Mouse (Mus musculus) kidney, postnatal 4 days (tissue): ENCODE data around the gene Alg13.

ENCODE experiments used
- DNase-seq, 2 experiments: peaks; one replicate each; pipeline ENCODE4 v3.0.0; 2021; ENCODE audit warnings: mixed read lengths in 2 of 2

Alg13 gene

GRCm38 (mm10) chrX:144317548-144318163 is at the start of gene Alg13:
TSS of gene Alg13 (plus strand) at chrX:144317804.
- DNase-seq, result peak; percentile 87 to 90

DNA sequence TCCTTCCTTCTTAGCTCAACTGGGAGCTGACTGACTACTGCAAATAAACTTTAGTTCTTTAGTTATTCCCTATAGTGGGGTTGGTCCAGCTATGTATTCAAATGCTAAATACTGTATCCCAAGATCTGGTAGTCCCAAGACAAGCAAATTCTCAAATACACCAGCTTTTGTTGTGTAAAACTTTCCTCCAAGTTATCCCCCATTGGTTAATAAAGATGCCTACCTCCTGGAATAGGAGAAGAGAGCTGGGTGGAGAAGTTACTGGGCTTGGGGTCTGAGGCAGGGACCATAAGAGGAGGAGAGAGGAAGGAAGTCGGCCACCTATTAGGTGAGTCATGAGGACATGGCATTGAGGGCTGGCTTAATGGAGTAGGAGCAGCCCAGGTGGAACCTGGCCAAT is 49.0 kb upstream of the Alg13 start:
- DNase-seq, result no peak

GRCm38 (mm10) chrX:144301476-144301875 is 16.1 kb upstream of the Alg13 start:
- DNase-seq, result no peak

DNA sequence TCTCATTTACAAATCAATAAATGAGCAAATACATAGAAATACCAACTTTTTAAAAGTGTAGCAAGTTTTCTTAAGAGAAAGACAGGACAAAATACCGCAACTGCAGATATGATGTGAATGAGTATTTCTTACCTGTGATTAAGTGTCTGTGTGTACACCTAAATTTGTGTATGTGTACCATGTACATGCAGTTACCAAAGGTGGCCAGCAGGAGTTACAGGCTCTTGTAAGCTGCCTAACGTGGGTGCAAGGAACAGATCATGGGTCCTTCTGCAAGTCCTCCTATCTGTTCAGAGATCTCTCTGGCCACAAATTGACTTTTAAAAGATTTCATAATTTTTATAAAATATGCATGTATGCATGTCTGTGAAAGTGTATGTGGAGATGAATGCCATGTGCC is 11.9 kb upstream of the Alg13 start:
- DNase-seq, result no peak

DNA sequence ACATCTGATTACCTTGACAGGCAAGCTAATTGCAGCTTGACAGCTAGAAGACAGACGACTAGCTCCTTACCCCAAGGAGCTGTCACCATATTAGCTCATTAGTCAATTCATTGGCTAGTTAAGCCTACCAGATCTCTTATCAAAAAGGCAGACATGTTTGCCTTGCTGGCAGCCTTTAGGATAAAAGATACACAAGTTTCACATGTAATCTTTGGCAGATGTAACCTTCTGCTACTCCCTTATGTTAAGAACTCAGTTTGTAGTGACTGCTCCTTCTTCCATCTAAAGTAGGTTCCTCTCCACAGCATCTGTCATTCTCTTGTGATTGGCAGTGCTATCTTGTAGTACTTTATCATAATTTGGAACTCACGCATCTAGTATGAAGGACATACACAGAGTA is 3.6 kb upstream of the Alg13 start:
- no peak for DNase-seq

- DNase-seq, result no peak
These were observed 2.6 kb upstream of the Alg13 start for GRCm38 (mm10) chrX:144315028-144315427.

DNA sequence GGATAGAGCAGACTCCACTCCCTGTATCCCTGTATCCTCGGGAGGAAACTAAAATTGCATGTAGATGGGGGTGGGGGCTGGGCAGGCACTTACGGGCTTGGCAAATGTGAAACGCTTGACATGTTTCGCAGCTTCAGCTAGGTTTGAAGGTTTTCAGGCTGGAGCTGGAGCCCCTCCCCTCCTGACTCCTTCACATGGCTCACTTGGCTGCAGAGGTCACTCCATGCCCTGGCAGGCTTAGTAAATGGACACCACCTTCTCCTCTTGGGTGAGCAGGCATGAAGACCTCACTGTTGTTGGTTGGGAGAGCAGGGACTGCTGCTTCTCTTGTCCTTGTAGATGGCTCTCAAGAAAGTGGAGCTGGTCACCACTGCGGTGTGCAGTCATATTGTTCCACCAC is 1.6 kb upstream of the Alg13 start:
- peak in 1 of 2 experiments; percentile 45 for DNase-seq

DNA sequence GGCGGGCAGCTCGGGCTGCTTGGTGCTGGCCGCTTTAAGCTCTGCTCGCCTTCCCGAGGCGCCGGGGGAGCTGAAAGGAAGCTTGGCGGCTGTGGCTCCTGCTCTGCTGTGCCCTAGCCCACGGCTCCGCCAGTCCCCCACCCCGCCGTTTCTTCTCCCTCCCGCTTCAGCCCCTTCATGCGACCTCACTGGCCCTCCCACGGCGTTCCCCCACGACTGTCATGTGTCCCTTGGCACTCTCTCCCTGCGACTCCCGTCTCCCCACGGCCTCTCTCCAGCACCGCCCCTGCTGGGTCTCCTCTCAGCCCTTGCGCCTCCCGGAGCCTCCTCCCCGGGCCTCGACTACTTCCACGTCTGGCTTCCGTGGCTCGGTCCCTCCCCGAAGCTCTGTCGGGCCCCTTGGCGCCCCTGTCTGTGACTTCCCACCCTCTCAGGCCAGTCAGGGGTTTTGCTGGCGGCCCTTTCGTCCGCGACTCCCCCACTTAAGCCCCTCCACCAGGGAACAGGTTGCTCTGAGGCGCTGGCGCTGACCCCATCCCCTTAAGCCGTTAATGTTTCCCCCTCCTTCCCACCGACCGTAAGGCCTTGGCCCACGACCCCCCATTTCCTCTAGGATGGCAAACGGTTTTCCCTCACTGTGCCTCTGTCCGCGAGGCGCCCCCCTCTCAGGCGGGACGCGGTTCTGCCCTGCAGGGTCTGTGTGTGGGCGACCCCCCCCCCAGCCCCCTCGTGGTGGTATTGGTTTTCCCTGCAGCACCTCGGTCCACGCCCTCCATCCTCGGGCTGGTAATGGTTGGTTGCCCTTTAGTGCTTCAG is 768 bp downstream of the Alg13 start:
- peak; percentile 26 to 36 for DNase-seq

- peak in 1 of 2 experiments; percentile 15 for DNase-seq
These were observed 1.8 kb downstream of the Alg13 start for GRCm38 (mm10) chrX:144319366-144319765.

- no peak for DNase-seq
These were observed 7.8 kb downstream of the Alg13 start for GRCm38 (mm10) chrX:144325375-144325774.

GRCm38 (mm10) chrX:144335332-144336015 is 17.9 kb downstream of the Alg13 start:
- no peak for DNase-seq

DNA sequence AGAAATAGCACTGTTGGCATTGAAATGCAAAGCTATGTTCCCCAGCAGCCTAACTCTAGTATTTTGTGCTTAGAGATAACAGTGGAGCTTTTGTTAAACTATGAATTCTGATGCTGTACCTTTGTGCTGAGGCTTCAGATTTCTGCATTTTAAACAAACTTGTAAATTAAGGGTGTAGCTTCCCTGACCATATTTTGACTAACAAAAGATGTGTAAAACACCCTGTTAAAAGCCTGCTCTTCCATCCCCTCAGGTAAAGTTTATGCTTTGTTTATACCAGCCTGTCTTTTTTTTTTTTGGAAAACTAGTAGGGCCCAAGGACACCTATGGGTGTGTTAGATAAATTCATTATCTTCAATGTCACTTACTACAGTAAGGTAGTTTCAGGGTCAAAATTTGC is 20.3 kb downstream of the Alg13 start:
- DNase-seq, result no peak

DNA sequence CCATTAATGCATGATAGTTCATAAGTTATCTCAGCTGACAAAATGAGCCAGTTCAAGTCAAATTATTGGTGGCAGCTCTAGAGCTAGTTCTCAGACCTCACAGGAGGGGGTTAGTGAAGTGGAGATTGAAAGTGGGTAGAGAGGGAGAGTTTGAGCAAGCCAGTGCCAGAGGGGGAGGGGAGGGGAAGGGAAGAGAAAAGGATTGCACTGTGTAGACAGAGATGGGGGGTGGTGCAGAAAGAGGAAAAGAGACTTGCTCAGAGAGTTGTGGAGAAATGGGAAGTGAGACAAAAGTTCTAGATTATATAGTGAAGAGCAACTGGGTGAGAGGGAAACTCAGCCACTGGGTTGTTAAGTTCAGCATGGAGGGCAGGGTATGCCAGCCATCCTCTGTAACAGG is 20.8 kb downstream of the Alg13 start:
- DNase-seq, result no peak

DNA sequence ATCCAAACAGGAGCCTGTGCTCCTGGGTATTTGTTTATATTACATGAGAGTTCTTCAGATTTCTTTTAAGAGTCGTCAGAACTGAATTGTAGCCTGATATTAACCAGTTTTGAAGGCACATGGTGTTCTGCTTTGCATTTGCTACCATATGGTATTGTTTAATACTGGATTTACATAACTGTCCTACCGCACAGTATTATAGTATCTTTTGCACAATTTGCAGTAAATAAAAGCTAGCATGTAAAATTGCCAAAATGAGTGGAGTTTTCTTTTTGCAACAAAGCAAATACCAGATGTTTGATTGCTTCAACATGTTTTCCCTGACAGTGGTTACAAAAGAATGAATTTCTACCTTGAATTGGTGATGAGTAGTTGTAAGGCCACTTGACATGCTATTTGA is 56.6 kb downstream of the Alg13 start:
- no peak for DNase-seq

DNA sequence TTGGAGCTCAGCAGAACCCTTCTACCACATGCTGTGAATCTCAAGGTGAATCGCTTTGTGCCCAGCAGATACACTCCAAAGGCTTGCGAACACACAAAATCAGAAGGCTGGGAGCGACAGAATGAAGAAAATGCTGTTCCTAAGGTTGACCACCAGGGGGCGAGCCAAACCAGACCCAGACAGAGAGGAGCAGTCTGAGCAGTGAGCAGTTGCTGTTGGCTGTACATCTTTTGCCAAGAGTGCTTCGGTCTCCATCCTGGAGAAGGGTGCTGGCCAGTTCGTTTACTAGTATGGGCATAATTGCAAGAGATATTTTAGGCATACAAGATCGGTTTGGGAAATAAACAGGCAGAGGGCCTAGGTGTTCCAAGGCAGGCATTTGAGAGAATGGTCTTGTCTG is 85.9 kb downstream of the Alg13 start:
- peak; percentile 50 to 53 for DNase-seq

DNA sequence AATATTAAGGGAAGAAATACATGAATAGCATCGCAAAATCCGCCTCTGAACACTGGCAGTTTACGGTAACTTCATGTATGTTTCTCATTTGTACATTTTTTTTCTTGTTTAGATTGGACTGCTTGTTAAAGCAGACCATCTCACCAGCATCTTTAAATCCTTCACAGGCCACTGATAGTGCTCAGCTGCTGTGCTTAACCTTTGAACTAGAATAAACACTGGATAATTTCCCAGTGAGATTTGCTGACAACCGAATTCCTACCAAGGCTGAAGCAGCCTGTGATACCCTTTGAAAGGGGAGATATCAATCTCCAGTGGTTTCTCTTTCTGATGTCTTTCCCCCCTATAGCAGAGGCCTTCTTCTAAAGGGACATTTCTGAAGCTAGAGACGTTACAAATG is 90.4 kb downstream of the Alg13 start:
- no peak for DNase-seq

GRCm38 (mm10) chrX:144420259-144420658 is 102.7 kb downstream of the Alg13 start:
- no peak for DNase-seq

- DNase-seq, result no peak
These were observed 103.5 kb downstream of the Alg13 start for GRCm38 (mm10) chrX:144421091-144421490.

GRCm38 (mm10) chrX:144423848-144424247 is 106.2 kb downstream of the Alg13 start:
- DNase-seq, result no peak
